Mouse (Mus musculus): ENCODE measurements around the gene Wasf2.

GRCm38 (mm10) chr4:133179258-133179657 is 49.0 kb downstream of the Wasf2 start:
- TF ChIP-seq CTCF (conservative IDR thresholded peaks at IDR 0.05; ENCODE audit: low read length) (no peak), POU5F1 (IDR thresholded peaks at IDR 0.05; ENCODE audit: borderline replicate concordance, low read length) (no peak), NANOG (IDR thresholded peaks at IDR 0.05; ENCODE audit: borderline replicate concordance, low read length) (no peak)

Measured in E14TG2a.4 (cell line).